Mouse (Mus musculus) embryonic facial prominence, embryonic 13.5 days (tissue): ENCODE data around the gene Gm45716. TPM values are rescaled to one million over a fixed set of nuclear protein-coding genes. Genes with fewer than 3 reads are reported as not detected.

Experiments used
- ATAC-seq: fragments of 200-750 bp; cut with Nextera tagmentation; 2 replicates; pipeline ENCODE4 v1.8.0; 2017; ENCODE audit warnings: low read depth; ENCODE audit not compliant: insufficient number of reproducible peaks, insufficient read depth, low FRiP score, low TSS enrichment
- H3K27ac ChIP-seq: fragments of 300-500 bp; sonication (generic); 2 replicates; pipeline ENCODE4 v1.5.1; 2015; ENCODE audit warnings: moderate library complexity, mild to moderate bottlenecking, inconsistent platforms
- H3K27me3 ChIP-seq: fragments of 300-500 bp; sonication (generic); 2 replicates; pipeline ENCODE4 v1.6.1; 2015; ENCODE audit warnings: mild to moderate bottlenecking, inconsistent platforms
- H3K36me3 ChIP-seq: fragments of 300-500 bp; sonication (generic); 2 replicates; pipeline ENCODE4 v1.6.1; 2015; ENCODE audit warnings: mild to moderate bottlenecking, inconsistent platforms
- H3K4me1 ChIP-seq: fragments of 300-500 bp; sonication (generic); 2 replicates; pipeline ENCODE4 v1.6.1; 2015; ENCODE audit warnings: inconsistent platforms
- H3K4me2 ChIP-seq: fragments of 300-500 bp; sonication (generic); 2 replicates; pipeline ENCODE4 v1.6.1; 2015; ENCODE audit warnings: moderate library complexity, mild to moderate bottlenecking, inconsistent platforms
- H3K4me3 ChIP-seq: fragments of 300-500 bp; sonication (generic); 2 replicates; pipeline ENCODE4 v1.5.1; 2015; ENCODE audit warnings: mild to moderate bottlenecking, inconsistent platforms
- H3K9ac ChIP-seq: fragments of 300-500 bp; sonication (generic); 2 replicates; pipeline ENCODE4 v1.6.1; 2015; ENCODE audit warnings: mild to moderate bottlenecking, inconsistent platforms
- H3K9me3 ChIP-seq: fragments of 300-500 bp; sonication (generic); 2 replicates; pipeline ENCODE4 v1.6.1; 2016; ENCODE audit warnings: inconsistent platforms
- WGBS: fragments of 180-500 bp; shearing (Covaris S2); methylation state at CpG from one replicate; pipeline ENCODE4 v1.1.7; 2015; ENCODE audit warnings: mixed read lengths; 5-methylcytosine and 5-hydroxymethylcytosine counted together
- polyA plus RNA-seq: library from polyadenylated mRNA; unstranded; fragments of >200 nt; fragmentation: Nextera tagmentation; extraction: Ambion mirVana; gene quantifications from 2 replicates; pipeline ENCODE4 v1.2.1, GENCODE M21; 2015

Gene Gm45716
- polyA plus RNA-seq, 1 experiment from 2014 or later: 11.5 TPM

DNA sequence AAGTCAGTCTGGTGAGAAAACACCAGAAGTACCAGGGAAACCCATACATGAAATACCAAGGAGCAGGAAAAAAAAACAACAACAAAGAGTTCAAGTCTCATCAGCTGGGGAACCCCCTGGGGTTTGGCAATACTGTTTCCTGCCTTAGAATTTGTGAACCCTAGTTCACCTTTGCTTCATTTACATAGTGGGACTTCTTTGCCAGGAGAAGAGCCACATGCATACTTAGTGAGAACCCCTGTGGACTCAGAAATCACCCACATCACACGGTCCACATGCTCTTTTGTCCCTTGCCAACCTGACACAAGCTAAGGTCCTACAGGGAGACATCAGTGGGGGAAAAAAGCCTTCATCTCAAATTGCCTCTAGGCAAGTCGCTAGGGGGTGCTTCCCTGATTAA lies 51.2 kb downstream of the Gm45716 start:
- Histone ChIP-seq H3K4me2 (no peak overlapping the region), H3K4me3 (no peak overlapping the region), H3K27ac (no peak overlapping the region), H3K36me3 (no peaks in the 10 kb centered on the region), H3K9ac (no peak overlapping the region), H3K4me1 (peaks cover 9% of the 10 kb centered on the region; the same call in 1 of the 2 replicates), H3K27me3 (no peaks in the 10 kb centered on the region), H3K9me3 (no peaks in the 10 kb centered on the region)
- 42% methylated on average over 2 of the region's 2 CpGs for WGBS
- no peak for ATAC-seq

DNA sequence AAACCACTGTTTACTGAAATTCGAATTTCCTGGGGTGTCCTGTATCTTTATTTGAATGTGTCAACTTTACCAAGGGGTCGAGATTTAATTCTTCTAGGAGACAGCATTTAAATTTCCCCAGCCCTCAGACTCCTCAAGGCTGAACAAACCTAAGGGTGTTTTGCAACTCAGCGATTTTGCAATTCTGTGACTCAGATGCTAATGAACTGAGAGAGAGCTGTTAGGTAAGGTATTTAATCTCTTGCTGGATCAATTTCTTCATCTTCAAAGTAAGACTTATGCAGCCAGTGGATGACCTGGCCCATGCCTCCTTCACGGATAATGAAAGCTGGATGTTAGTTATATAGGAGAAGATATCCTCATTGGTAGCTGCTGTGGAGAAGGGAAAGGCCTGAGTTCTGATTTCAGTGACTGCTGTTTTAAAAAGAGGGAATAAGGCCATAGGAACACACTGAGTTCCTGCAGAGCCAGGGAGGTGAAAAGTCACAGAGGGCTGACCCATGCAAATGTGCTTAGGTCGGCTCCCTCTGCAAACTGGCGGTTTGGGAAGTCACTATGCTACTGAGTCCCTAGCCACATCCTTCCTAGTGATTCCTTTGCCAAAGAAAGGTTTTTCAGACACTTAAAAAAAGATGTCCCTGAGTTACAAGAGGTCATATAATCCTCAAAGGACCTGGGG lies 53.3 kb downstream of the Gm45716 start:
- no peak overlapping the region for H3K9ac ChIP-seq
- ATAC-seq: no peak

DNA sequence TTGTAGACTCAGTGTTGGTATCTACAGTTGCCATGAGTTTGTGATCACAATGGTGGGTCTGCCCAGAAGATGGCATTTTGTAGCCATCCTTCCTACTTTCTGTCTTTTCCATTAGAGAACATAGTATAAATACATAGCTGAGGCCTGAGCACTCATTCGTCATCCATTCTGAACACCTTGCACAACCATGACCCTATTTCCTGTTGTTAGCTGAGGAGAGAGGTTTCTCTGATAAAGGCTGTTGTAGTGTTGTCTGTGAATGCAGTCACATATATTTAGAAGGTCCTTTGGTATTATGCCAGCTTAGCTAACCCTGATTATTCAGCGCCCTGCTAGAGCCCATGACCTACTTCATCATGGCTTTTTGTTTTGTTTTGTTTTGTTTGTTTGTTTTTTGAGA lies 54.4 kb downstream of the Gm45716 start:
- no peak overlapping the region for H3K4me3 ChIP-seq
- H3K9me3 ChIP-seq: no peaks in the 10 kb centered on the region
- WGBS: 88% methylated on average over 2 of the region's 2 CpGs
- no peaks in the 10 kb centered on the region for H3K36me3 ChIP-seq
- ATAC-seq: no peak
- no peak overlapping the region for H3K9ac ChIP-seq
- H3K27ac ChIP-seq: no peak overlapping the region
- no peaks in the 10 kb centered on the region for H3K27me3 ChIP-seq
- H3K4me1 ChIP-seq: peaks cover 9% of the 10 kb centered on the region; the same call in 1 of the 2 replicates
- H3K4me2 ChIP-seq: no peak overlapping the region

More for the DNA sequence above, 53.3 kb downstream of the Gm45716 start:
- Histone ChIP-seq H3K27me3 (no peaks in the 10 kb centered on the region), H3K27ac (no peak overlapping the region), H3K9me3 (no peaks in the 10 kb centered on the region), H3K4me2 (no peak overlapping the region), H3K4me1 (peaks cover 9% of the 10 kb centered on the region; the same call in 1 of the 2 replicates), H3K36me3 (no peaks in the 10 kb centered on the region), H3K4me3 (no peak overlapping the region)
- 24% methylated on average over 6 of the region's 6 CpGs for WGBS

DNA sequence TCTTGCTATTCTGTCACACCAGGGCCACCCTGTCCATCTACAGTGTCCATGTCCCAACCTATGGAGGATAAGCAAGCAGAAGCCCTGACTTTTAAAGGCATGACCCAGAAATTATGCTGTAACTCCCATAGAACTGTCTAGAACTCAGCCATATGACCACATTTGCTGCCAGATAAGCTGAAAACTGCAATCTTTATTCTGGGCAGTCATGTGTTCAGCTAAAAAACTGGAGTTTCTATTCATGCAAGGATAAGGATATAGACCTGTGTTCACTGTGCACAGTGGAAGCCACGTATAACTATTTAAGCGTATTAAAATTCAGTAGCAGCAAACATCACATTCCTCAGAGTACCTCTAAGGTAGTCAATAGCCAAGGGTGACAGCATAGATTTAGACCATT lies 55.8 kb downstream of the Gm45716 start:
- peaks cover 8% of the 10 kb centered on the region; the same call in 1 of the 2 replicates for H3K4me1 ChIP-seq
- no peak overlapping the region for H3K4me3 ChIP-seq
- ATAC-seq: no peak
- WGBS: 92% methylated on average over 2 of the region's 2 CpGs
- H3K9ac ChIP-seq: no peak overlapping the region
- H3K4me2 ChIP-seq: no peak overlapping the region
- no peak overlapping the region for H3K27ac ChIP-seq
- no peaks in the 10 kb centered on the region for H3K36me3 ChIP-seq
- no peaks in the 10 kb centered on the region for H3K27me3 ChIP-seq
- H3K9me3 ChIP-seq: no peaks in the 10 kb centered on the region

DNA sequence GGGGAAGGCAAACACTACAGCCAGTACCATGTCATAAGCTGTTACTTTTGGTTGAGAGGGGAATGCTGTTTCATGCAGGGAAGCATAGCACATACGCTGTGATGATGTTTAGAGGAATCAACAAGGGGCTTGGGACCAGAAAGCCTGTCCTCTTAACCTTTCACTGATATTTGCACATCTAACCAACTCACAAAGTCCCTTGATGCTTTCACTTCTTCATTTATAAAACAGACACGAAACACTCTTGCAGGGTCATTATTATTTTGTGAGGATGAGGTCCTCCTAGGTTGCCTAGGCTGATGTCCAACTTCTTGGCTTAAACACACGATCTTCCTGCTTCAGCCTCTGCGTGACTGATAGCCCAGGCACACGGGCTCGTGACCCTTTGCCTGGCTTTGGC lies 58.1 kb downstream of the Gm45716 start:
- Histone ChIP-seq H3K4me3 (no peak overlapping the region), H3K36me3 (no peaks in the 10 kb centered on the region), H3K9me3 (no peaks in the 10 kb centered on the region), H3K27me3 (no peaks in the 10 kb centered on the region), H3K4me1 (peaks cover 17% of the 10 kb centered on the region), H3K27ac (no peak overlapping the region), H3K4me2 (no peak overlapping the region), H3K9ac (no peak overlapping the region)
- 86% methylated on average over 6 of the region's 6 CpGs for whole genome bisulfite sequencing
- ATAC-seq: no peak

DNA sequence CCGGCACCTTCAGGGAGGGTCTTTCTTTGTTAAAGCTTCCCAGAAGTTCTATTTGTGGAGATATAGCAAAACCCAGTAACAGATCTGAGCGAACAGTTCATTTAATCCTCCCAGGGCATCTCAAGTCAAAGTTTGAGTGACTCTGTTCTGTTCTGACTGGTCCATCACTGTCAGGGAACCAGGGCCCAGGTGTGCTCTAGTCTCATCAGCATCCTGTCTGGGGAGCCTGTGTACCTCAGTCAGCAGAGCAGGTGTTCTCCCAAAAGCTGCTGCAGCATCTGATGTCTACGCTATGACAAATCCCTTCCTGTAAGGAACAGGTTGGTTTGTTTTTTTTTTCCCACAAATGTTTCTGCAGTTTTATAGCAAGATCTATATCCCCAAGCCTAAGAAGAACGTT lies 59.2 kb downstream of the Gm45716 start:
- WGBS: 73% methylated on average over 4 of the region's 4 CpGs
- ATAC-seq: no peak

DNA sequence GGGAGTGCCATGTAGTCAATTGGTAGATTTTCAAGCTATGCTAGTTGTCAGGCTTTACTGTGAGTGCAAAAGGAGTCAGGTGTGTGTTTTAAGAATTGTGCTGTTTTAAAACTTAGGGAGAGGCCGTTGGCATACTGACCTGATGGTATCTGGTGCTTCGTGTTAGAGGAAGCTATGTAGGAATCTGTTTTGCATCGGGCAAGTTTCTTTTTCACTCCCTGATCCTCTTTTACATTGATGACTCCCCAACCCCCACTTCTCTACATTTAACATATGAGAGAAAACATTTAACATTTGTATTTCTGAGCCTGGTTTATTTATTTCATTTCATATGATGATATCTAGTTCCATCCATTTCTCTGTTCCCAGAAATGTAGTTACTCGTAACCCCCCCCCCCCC lies 60.3 kb downstream of the Gm45716 start:
- Histone ChIP-seq H3K4me3 (no peak overlapping the region), H3K27me3 (no peaks in the 10 kb centered on the region), H3K9me3 (no peaks in the 10 kb centered on the region), H3K9ac (no peak overlapping the region), H3K4me1 (peaks cover 31% of the 10 kb centered on the region), H3K4me2 (no peak overlapping the region), H3K27ac (no peak overlapping the region), H3K36me3 (no peaks in the 10 kb centered on the region)
- ATAC-seq: no peak
- WGBS: 64% methylated on average over 4 of the region's 4 CpGs

More for the DNA sequence above, 59.2 kb downstream of the Gm45716 start:
- Histone ChIP-seq H3K9ac (no peak overlapping the region), H3K4me1 (peaks cover 20% of the 10 kb centered on the region), H3K36me3 (no peaks in the 10 kb centered on the region), H3K27me3 (no peaks in the 10 kb centered on the region), H3K9me3 (no peaks in the 10 kb centered on the region), H3K4me2 (no peak overlapping the region), H3K4me3 (no peak overlapping the region), H3K27ac (no peak overlapping the region)

DNA sequence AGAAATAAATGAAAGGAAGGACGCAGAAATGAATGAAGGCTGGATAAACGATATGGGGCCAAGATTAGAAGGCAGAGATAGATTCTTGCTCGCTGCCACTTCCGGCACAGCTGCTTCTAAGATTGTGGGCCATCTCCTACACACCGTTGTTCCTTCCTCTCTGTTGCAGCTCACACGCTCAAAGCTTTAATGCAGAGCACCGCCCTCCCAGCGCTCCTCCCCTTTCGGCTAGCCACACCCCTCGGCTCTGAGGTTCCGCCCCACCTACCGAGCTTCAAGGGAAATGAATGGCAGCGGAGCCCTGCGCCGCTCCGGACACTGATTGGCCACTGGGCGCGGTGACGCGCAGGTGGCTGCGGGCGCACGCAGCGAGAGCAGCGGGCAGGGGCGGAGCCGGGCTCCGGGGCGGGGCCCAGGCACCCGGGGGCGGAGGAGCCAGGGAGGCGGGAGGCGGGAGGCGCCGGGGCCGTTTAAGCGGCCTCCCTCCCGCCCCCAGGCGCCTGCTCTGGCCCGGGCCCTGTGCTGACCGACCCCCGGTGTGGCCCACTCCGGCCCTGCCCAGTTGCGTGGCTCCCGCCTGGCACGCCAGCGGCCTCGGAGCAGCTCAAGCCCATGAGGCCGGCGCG lies 61.7 kb downstream of the Gm45716 start, which contains the start of gene Mmd:
TSS of gene Mmd (plus strand) at position 432 of the 626 bp plus-strand sequence.
- under 1% methylated on average over 51 of the region's 51 CpGs for WGBS
- Histone ChIP-seq H3K9ac (peak within 1 kb of the TSS; percentile 97), H3K27me3 (no peaks in the 10 kb centered on the region), H3K4me3 (peak within 1 kb of the TSS; percentile 85), H3K27ac (peak within 1 kb of the TSS; percentile 89), H3K4me2 (peak within 1 kb of the TSS; percentile 81), H3K4me1 (peaks cover 34% of the 10 kb centered on the region), H3K36me3 (no peaks in the 10 kb centered on the region), H3K9me3 (no peaks in the 10 kb centered on the region)
- ATAC-seq: peak; percentile 98

DNA sequence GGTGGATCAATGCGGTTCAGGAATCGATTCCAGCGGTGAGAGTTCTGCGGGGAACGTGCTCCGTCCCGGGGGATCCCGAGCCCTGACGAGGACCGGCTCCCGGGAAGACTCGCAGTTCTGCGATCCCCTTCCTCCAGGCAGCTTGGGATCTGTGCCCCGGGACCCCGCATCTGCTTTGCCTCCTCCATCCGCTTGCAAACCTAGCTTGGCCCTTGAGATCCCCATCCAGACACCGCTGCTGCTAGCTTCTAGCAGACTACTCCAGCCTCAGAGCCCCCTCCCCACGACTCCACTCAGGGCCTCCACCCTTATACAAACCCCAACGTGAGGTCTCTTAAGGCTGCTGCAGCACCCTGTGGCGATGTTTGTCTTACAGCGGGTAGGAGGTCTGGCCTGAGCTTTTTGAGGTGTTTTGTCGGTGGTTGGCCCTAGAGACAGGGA lies 62.2 kb downstream of the Gm45716 start:
- H3K27ac ChIP-seq: peak overlapping the region; percentile 89
- H3K9me3 ChIP-seq: no peaks in the 10 kb centered on the region
- no peaks in the 10 kb centered on the region for H3K27me3 ChIP-seq
- H3K9ac ChIP-seq: peak overlapping the region; percentile 97
- H3K4me1 ChIP-seq: peaks cover 34% of the 10 kb centered on the region
- peak overlapping the region; percentile 81 for H3K4me2 ChIP-seq
- H3K4me3 ChIP-seq: peak overlapping the region; percentile 85
- no peaks in the 10 kb centered on the region for H3K36me3 ChIP-seq
- under 1% methylated on average over 22 of the region's 22 CpGs for WGBS
- ATAC-seq: peak; percentile 11; the same call in 1 of the 2 replicates

DNA sequence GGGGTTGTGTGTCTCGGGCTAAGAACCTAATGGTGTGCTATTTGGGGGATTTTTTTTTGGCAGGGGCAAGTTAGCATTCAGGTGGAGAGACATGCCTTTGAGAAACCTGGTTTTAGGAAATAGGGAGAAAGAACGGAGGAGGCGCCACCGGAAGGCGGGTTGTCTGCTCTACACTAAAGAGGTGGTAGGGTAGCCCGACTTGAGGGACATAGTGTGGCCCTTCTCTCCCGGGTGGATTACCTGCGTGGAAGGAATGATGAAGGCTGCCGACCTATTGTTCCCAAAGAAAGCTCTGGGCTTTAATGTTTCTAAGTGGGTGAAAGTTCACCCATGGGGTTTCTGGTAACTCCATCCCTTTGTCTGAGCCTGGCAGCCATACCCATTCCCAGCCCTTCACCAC lies 62.7 kb downstream of the Gm45716 start:
- Histone ChIP-seq H3K9me3 (no peaks in the 10 kb centered on the region), H3K9ac (peak overlapping the region; percentile 97), H3K4me1 (peaks cover 34% of the 10 kb centered on the region), H3K36me3 (no peaks in the 10 kb centered on the region), H3K4me2 (peak overlapping the region; percentile 81), H3K27ac (peak overlapping the region; percentile 89), H3K27me3 (no peaks in the 10 kb centered on the region), H3K4me3 (peak overlapping the region; percentile 85)
- WGBS: 2% methylated on average over 9 of the region's 9 CpGs
- ATAC-seq: no peak

DNA sequence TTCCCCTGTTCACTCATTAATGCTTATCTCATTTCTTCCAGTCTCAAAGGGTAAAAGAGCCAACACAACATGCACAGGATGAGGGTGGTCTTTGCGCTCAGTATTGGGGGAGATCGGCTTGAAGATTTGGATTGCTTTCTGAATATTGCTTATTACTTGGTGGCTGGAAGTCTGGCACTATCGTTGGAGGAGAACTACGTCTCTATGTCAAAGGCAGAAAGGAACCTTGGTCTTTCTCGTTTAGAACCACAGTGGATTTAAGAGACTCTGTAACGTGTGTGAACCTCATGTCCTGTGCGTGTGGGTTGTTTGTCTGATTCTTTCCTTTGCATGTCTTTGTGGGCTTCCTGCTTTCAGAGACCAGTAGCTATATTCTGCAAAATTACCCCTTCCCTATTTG lies 63.2 kb downstream of the Gm45716 start:
- Histone ChIP-seq H3K4me1 (peaks cover 39% of the 10 kb centered on the region), H3K4me2 (peak overlapping the region; percentile 81), H3K9ac (peak overlapping the region; percentile 97), H3K36me3 (no peaks in the 10 kb centered on the region), H3K4me3 (peak overlapping the region; percentile 85), H3K9me3 (no peaks in the 10 kb centered on the region), H3K27me3 (no peaks in the 10 kb centered on the region), H3K27ac (0 out of 2 replicates have a peak overlapping the region, but pooled peaks have one; percentile 89)
- WGBS: 53% methylated on average over 7 of the region's 7 CpGs
- ATAC-seq: no peak

DNA sequence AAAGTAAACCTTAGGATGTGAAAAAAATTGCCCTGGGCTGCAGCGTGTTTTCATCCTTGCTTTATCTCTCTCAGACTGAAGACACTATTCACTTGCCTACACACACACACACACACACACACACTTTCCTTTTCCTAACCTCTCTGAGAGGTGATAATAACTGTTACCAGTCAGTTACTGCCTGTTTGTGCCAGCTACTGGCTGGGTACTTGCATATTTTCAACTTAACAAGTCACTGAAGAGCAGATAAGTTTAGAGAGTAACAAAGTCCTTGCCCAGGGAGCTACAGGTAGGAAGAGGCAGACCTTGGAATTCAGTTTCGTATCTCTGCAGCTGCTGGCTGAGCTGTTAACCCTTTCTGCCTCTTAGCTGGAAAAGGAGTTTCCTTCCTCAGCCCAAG lies 64.4 kb downstream of the Gm45716 start:
- peaks cover 50% of the 10 kb centered on the region for H3K4me1 ChIP-seq
- H3K27me3 ChIP-seq: no peaks in the 10 kb centered on the region
- H3K36me3 ChIP-seq: no peaks in the 10 kb centered on the region
- WGBS: 33% methylated on average over 2 of the region's 2 CpGs
- no peak overlapping the region for H3K27ac ChIP-seq
- no peaks in the 10 kb centered on the region for H3K9me3 ChIP-seq
- H3K9ac ChIP-seq: 0 out of 2 replicates have a peak overlapping the region, but pooled peaks have one; percentile 12
- H3K4me2 ChIP-seq: peak overlapping the region; percentile 81
- ATAC-seq: no peak
- H3K4me3 ChIP-seq: no peak overlapping the region
